Mouse (Mus musculus) thymus, adult 2 months (tissue): Measurements from ENCODE around the gene B4galt2. TPM values are rescaled to one million over a fixed set of nuclear protein-coding genes. Genes with fewer than 3 reads are reported as not detected.
A peak's percentile ranks its signal among the peaks of the same experiment; 100 is the strongest.

Experiments used
- DNase-seq: peaks from one replicate; pipeline ENCODE4 v3.0.0; 2021
- H3K27ac ChIP-seq: fragments of 200-500 bp; 2 replicates; pipeline ENCODE4 v1.5.1; 2012; ENCODE audit warnings: low read length, control low read depth; ENCODE audit not compliant: control insufficient read depth, insufficient read depth
- H3K27me3 ChIP-seq: fragments of 200-500 bp; 2 replicates; pipeline ENCODE4 v1.6.1; 2012; ENCODE audit warnings: mild to moderate bottlenecking, low read length, moderate library complexity, mixed read lengths; ENCODE audit not compliant: control insufficient read depth, insufficient read depth
- H3K36me3 ChIP-seq: fragments of 200-500 bp; 2 replicates; pipeline ENCODE4 v1.6.1; 2012; ENCODE audit warnings: mild to moderate bottlenecking, low read length, moderate library complexity; ENCODE audit not compliant: control insufficient read depth, insufficient read depth
- H3K4me1 ChIP-seq: fragments of 200-500 bp; replicated peaks from 2 replicates; pipeline ENCODE4 v1.6.1; 2012; ENCODE audit warnings: low read length; ENCODE audit not compliant: control insufficient read depth, insufficient read depth
- H3K4me3 ChIP-seq: fragments of 200-500 bp; 2 replicates; pipeline ENCODE4 v1.5.1; 2012; ENCODE audit warnings: mild to moderate bottlenecking, low read length, control low read depth, moderate library complexity; ENCODE audit not compliant: control insufficient read depth, insufficient read depth
- CTCF ChIP-seq: fragments of 200-500 bp; IDR thresholded peaks from 2 replicates; pipeline ENCODE4 v1.5.1; 2012; ENCODE audit warnings: mild to moderate bottlenecking, control low read depth, low read length, moderate library complexity, borderline replicate concordance; ENCODE audit not compliant: control insufficient read depth, poor library complexity, insufficient read depth; ENCODE audit errors: extremely low read depth
- POLR2A ChIP-seq: fragments of 200-500 bp; IDR thresholded peaks from 2 replicates; pipeline ENCODE4 v1.6.1; 2012; ENCODE audit warnings: mild to moderate bottlenecking, low read length, control low read depth, moderate library complexity; ENCODE audit not compliant: control insufficient read depth, poor library complexity, insufficient read depth; ENCODE audit errors: extremely low read depth
- WGBS: fragments of 180-500 bp; shearing (Covaris S2); methylation state at CpG from one replicate; pipeline ENCODE4 v1.1.7; 2018; 5-methylcytosine and 5-hydroxymethylcytosine counted together
- polyA plus RNA-seq: library from polyadenylated mRNA; depleted of rRNA; stranded (reverse); fragments of >200 nt; gene quantifications from 2 replicates; pipeline ENCODE4 v1.2.3, GENCODE M21; 2012

The B4galt2 gene
- polyA plus RNA-seq, 1 experiment: 3.7 TPM

DNA sequence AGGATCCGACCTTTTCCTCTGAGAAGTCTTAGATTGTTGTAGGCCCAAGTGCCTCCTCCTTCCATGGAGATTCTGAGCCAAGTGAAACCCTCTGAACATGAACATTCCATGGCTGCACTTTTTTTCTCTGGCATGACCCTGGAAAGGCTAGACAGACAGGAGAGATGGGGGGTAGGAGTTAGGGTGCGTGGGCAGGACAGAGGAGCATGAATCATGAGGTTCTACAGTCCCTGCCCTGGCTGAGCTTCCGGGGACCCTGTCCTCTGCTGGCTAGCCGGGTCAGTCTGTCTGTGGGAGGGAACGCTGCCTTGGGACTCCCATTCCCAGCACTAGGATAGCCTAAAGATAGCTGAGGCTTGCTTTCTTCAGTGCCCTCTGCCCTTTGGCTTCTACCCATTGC is 38.8 kb downstream of the B4galt2 start:
- TF ChIP-seq POLR2A (no peak), CTCF (no peak)
- 95% methylated on average over 5 of the region's 5 CpGs for WGBS
- no peaks in the 10 kb centered on the region for H3K36me3 ChIP-seq
- no peak overlapping the region for H3K27ac ChIP-seq
- no peak for DNase-seq
- H3K27me3 ChIP-seq: no peaks in the 10 kb centered on the region
- H3K4me3 ChIP-seq: no peak overlapping the region
- no peaks in the 10 kb centered on the region for H3K4me1 ChIP-seq

DNA sequence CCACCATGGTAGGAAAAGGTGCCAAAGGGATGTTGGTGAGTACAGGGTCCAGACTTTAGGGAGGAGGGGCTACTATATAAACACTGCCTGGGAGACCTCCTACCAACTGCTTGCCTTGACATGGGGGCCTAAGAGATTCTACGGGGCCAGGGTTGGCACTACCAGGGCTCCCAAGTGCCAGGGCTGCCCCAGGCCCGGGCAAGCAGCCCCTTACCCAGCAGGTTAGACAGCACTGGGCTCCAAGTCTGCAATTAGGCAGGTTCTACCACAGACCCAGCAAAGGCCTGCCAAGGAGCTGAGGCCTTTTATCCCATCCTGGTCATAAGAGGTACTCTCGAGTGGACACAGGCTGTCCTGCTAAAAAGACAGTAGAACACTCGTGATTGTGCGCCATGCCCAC is 40.2 kb downstream of the B4galt2 start:
- H3K27ac ChIP-seq: no peak overlapping the region
- H3K4me3 ChIP-seq: no peak overlapping the region
- no peak for TF ChIP-seq POLR2A
- no peak for TF ChIP-seq CTCF
- H3K4me1 ChIP-seq: no peaks in the 10 kb centered on the region
- DNase-seq: no peak
- no peaks in the 10 kb centered on the region for H3K27me3 ChIP-seq
- 93% methylated on average over 5 of the region's 5 CpGs for WGBS
- H3K36me3 ChIP-seq: no peaks in the 10 kb centered on the region

DNA sequence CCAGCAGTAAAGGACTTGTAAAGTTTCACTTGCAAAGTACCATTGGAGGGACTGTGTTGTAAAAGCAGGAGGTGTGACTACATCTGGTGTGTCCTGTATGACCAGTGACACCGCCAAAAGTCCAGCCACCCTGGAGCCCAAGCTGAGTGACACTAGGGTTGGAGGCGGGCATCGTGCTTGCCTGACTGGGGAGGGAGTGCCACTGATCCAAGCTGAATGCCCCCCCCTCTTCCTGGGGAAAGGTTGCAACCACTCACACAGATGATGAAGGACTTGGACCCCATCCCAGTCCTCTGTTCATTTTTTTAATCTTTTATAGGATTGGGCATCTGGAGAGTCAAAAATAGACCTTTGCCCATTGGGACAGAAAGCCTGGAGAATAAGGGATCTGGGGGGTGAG is 41.7 kb downstream of the B4galt2 start:
- H3K4me3 ChIP-seq: no peak overlapping the region
- H3K4me1 ChIP-seq: no peaks in the 10 kb centered on the region
- H3K27me3 ChIP-seq: no peaks in the 10 kb centered on the region
- DNase-seq: no peak
- WGBS: 95% methylated on average over 3 of the region's 3 CpGs
- no peaks in the 10 kb centered on the region for H3K36me3 ChIP-seq
- no peak overlapping the region for H3K27ac ChIP-seq
- no peak for TF ChIP-seq CTCF
- TF ChIP-seq POLR2A: no peak

DNA sequence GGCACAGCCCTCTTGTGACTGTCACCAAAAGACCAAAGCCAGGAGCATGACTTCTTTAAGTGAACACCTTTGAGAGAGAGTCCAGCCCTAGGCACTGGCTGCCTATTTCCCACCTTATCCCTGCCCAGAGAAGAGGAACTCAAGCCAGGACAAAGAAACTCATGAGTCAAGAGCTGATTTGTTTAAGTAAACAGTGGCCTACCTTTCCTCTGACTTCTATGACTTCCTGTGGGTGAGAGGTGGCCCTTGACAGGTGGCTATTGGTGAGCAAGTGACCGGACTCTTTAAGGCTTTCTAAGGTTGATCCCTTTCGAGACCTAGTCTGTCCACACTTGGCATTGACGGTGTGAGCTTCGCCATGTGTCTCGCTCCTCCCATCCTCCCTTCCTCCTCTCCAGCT is 42.5 kb downstream of the B4galt2 start:
- TF ChIP-seq POLR2A (no peak), CTCF (no peak)
- Histone ChIP-seq H3K4me1 (0 out of 2 replicates have a peak, but pooled peaks cover 1% of the 10 kb centered on the region), H3K27ac (no peak overlapping the region), H3K27me3 (no peaks in the 10 kb centered on the region), H3K36me3 (no peaks in the 10 kb centered on the region), H3K4me3 (no peak overlapping the region)
- DNase-seq: no peak
- WGBS: 93% methylated on average over 5 of the region's 5 CpGs

DNA sequence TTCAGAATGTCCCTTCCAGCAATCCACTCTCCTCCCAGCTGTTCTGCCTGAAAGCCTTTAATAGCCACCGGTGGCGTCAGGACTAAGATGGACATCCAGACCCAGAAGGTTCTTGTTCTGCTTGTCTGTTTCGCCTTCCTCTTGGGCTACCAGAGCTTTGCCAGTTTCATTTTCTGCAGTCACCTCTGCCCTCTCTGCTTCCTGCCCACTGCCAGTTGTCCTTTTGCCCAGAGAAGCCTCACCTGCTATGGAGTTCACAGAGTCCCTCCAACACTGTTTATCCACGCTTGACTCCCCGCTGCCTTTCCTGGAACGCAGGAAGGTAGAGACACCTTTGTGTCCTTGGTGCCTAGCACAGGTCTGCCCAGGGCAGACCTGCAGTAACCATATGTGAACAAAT is 43.9 kb downstream of the B4galt2 start:
- Histone ChIP-seq H3K4me3 (no peak overlapping the region), H3K4me1 (peaks cover 9% of the 10 kb centered on the region; the same call in 1 of the 2 replicates), H3K27ac (no peak overlapping the region), H3K27me3 (no peaks in the 10 kb centered on the region), H3K36me3 (no peaks in the 10 kb centered on the region)
- no peak for DNase-seq
- TF ChIP-seq POLR2A (no peak), CTCF (no peak)
- 86% methylated on average over 6 of the region's 6 CpGs for WGBS

DNA sequence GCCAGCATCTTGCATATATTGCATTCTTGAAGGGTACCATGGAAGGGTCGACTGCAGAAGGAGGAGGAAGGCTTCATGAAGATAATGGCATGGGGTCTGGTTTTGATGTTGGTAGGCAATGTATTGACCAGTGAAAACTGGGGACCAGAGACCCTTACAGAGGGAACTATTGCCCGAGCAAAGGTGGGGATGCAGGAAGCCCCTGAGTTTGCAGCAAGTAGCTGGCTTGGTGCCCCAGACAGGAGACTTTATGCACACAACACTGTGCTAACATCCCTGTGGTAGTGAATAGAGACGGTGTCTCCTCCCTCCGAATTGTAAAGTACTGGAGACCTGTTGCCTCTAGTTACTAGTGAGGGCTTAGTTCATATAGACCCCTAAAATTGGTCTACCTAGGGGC is 46.0 kb downstream of the B4galt2 start:
- WGBS: 83% methylated on average over 4 of the region's 4 CpGs
- no peak for TF ChIP-seq POLR2A
- no peak for TF ChIP-seq CTCF
- Histone ChIP-seq H3K4me1 (peaks cover 9% of the 10 kb centered on the region; the same call in 1 of the 2 replicates), H3K4me3 (no peak overlapping the region), H3K27ac (no peak overlapping the region), H3K27me3 (no peaks in the 10 kb centered on the region), H3K36me3 (no peaks in the 10 kb centered on the region)
- DNase-seq: no peak

DNA sequence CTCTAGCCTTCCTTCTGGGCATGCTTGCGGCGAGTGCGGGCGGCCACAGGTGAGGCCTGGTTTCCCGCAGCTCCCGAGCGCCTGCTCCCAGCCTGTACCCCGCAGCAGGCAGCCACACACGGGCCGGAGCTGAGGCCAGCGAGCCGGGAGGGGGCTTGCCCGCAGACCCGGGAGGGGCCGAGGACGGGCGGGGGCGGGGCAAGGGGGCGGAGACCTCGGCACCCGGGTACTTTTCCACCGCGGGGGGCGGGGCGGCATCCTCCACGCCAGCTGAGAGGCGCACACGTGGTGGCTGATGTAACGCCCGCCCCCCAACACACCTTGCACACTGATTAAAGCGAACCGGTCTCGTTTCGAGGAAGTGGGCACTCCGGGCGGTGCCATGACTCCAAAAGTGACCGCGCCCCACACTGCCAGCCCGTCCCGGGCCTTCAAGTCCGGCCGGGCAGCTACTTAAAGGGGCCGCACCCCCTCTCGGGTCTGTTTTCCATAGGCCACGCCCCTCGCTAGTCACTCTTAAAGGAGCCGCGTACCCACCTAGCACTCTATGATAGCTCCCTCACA is 47.0 kb downstream of the B4galt2 start:
- Histone ChIP-seq H3K27me3 (no peaks in the 10 kb centered on the region), H3K4me3 (peak overlapping the region; percentile 83), H3K4me1 (peaks cover 9% of the 10 kb centered on the region; the same call in 1 of the 2 replicates), H3K36me3 (no peaks in the 10 kb centered on the region), H3K27ac (no peak overlapping the region)
- no peak for TF ChIP-seq POLR2A
- no peak for TF ChIP-seq CTCF
- peak; percentile 88 for DNase-seq
- under 1% methylated on average over 48 of the region's 48 CpGs for WGBS
